Mouse (Mus musculus): ENCODE results near the gene Wfikkn1.

Gene Wfikkn1

DNA sequence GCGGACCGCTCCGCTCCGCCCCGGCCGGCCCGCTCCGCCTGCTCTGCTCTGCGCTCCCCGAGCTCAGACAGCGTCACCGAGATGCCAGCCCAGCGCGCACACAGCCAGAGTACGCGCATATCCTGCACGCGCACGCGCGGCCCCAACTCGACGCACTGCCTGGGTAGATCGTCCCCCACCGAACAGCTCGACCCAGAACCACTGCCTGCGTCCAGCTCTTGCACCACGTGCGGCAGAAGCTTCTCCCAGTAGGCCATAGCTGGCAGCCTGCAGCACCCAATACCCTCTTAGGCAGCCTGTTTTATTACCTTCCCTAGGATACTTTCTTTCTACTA, 43.6 kb downstream of the Wfikkn1 start, which contains the start of gene Rhbdl1:
Gene Rhbdl1 (minus strand): TSS at position 220 of the 335 bp plus-strand sequence.
- DNase-seq (ENCODE audit: low spot score in 2 of 2) = peak; percentile 82 to 83

DNA sequence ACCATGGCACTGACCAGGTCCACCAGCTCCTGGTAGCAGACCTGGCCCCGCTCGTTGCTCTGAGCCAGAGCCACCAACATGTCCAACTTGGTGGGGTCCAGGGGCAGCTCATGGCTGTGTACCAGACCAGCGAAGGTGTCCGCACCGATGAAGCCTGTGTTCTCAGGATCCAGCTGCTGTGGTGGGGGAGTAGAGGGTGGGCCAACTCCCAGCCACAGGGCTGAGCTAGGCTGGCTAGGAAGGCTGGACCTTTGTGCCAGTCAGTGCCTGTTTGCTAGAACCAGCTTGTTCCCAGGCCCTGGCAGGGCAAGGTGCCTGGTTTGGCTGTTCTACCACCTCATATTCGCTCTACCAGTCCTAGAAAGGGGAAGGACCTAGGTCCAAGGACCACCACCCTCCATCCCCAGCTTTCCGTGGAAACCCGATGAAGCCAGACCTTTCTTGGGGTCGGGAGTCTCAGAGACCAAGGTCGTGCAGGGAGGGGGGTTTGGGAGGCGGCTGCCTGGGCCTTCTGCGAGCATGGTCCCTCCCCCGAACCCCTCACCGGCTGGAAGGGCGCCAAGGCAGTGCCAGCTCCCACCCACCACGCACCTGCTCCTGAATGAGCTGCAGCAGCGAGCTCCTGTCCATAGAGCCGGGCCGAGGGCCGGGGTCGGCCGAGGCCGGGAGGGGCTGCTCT, 44.1 kb downstream of the Wfikkn1 start:
- no peak for DNase-seq (ENCODE audit: low spot score in 2 of 2)

DNA sequence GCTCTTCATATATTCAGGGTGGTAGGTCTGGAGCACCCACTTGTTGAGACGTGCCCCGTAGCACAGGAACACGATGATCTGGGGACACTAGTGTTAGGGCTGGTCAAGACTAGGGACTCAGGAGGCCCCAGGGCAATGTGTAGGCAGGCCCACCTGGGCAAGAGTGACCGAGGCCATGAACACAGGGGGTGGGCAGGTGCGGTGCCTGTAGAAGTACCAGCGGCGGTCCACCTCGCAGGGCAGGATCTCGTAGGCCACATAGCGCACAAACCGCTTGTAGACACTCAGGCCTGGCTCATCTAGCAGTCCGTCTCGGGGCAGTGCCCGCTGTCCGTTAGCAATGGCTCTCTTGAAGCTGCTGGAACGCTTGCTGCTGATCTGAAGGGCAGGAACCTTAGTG, 44.8 kb downstream of the Wfikkn1 start:
- DNase-seq (ENCODE audit: low spot score in 2 of 2) = no peak

DNA sequence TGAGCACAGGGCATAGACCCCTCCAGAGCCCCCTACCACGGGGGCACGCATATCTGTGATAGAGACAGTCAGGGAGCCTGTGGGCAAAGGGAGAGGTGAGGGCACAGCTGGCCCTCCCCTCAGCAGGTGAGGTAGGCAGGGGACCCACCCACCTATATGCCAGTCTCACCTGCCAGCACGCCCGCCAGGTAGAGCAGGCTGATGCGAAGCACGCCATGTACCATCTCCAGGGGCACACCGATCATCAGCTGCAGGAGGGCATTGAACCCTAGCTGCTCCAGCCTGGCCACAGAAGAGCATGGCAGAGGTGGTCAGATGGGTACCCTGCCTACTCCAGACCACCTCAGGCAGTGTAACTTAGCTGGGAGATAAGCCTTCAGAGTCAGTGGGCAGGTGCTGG, 45.4 kb downstream of the Wfikkn1 start:
- DNase-seq (ENCODE audit: low spot score in 2 of 2) = no peak

- DNase-seq (ENCODE audit: low spot score in 2 of 2) = no peak
Observed at GRCm38 (mm10) chr17:25834595-25835222, 45.9 kb downstream of the Wfikkn1 start.

DNA sequence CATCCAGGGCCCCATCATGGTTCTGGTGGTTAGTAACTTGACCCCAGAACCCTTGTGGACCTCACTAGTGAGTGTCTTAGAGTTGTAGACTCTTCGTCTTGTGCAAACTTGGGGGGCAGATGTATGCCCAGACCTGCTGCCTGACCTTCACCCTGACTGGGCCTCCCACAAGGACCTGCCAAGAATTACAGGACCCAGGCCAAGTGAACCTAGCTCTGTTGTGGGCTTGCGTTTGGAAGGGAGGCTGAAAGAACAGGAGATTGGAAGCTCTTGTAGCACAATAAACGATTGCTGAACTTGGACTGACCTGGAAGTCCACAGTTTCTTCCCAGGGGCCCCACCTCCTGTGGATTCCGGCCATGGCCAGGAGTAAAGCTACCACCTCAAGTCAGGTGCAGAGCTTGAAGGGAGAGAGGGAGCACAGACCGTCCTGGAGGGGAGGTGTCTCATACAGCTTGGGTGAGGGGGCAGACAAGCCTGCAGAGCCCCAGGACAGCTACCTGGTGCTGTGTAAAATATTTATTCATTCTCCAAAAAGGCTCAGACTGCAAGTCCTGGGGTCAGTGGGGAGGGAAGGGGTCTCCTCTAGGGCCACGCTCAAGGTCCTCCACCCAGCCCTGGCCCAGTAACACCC, 46.6 kb downstream of the Wfikkn1 start:
- DNase-seq (ENCODE audit: low spot score in 2 of 2) = no peak

DNA sequence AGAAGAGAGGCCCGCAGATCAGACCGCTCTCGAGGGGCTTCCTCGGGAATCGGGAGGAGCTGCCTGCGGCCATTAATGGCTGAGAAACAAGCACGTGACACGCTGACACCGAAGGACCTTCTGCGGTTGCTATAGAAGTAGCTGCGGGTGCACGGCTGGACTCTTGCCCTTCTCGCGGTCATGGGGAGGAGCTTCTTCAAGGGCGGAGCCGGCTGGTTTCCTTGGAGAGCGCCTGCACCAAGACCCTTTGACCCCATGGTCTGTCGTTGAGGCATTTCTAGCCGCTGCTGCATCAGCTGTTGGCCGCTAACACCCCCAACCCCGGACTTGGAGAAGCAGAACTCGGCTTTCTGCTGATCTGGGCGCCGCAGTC, 47.4 kb downstream of the Wfikkn1 start, which contains the start of gene Stub1:
Gene Stub1 (minus strand): TSS at position 114 of the 373 bp plus-strand sequence.
- DNase-seq (ENCODE audit: low spot score in 2 of 2) = peak; percentile 87 to 90

DNA sequence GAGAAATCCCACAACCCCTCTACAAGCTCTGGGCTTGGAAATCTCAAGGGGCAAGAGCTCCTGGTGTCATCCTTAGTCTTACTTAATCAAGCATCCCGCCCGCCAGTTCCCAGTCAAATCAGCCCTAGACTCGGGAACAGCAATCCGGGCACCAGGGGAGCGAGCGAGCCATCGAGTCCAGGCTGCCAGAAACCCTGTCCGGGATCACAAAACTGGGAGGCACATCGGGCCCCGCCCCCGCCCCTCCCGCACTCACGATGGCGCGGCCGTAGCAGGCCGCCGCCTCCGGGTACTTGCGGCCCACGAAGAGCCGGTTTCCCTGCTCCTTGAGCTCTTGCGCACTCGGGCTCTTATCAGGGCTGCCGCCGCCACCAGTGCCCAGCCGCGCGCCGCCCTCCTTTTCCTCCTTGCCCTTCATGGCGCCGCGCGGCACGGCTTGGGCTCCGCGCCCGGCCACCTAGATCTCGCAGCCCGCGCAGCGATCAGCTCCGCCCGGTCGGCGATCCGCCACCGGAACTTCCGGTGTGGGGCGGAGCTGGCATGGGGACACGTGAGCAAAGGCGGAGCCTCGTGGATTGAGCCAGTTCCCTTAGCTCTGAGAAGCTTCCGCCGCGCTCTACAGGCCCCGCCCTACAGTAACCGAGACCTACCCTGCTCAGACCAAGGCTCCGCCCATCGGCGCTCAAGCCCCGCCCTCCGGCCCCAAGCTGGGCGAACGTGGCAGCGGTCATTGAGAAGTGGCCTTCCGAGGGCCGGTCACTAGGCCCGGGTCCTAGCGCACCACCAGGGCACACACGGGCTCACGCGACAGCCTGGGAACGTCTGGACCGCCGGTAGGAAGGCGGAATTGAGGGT, 48.0 kb downstream of the Wfikkn1 start:
- DNase-seq (ENCODE audit: low spot score in 2 of 2) = peak; percentile 98 to 99

GRCm38 (mm10) chr17:25831451-25832281, 49.0 kb downstream of the Wfikkn1 start:
- DNase-seq (ENCODE audit: low spot score in 2 of 2) = no peak

DNA sequence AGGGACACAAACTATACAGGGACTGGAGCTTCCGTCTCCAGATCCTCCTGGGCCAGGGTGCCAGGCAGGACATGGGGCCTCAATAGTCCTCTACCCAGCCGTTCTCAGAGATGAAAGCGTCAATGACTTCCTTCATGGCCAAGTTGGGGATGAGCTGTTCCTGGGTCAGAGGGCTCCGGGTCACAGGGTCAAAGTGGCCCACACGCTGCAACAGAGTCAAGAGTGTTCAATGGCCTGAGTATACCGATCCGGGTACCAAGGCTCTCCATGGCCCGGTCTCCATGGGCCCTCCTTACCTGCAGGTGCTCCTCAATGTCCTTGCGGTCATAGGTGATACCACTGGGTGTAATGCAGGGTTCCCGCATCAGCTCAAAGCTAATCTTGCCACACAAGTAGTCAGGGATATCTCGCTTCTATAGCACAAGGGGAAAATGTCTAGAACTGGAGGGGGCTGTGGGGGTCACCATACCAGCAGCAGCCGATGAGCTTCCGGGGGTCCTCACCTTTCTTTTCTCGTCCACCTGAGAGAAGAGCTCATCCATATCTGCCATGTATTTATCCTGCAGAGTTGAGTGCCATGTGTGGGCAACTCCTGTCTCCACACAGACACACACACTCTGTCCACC, 49.7 kb downstream of the Wfikkn1 start:
- no peak for DNase-seq (ENCODE audit: low spot score in 2 of 2)

DNA sequence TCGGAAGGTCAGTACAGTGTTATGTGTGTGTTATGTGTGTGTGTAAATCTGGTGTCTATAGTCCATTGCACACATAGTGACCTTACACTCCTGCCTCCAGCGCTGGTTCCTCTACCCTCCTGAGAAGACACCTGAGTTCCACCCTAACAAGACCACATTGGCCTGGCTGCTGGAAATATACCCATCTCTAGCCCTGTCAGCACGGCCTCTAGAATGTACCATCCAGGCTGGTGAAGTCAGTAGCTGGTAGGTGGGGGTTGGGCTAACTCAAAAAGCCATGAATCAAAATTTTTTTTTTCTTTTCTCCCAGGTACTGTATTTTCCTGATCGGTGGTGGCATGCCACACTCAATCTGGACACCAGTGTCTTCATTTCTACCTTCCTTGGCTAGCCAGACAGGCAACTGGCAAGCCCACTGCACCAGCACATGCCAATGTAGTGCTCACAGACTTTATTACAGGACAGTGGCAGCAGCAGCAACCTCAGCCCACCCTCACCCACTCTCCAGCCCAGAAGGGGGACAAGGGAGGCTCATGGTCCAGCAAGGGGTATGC, 50.4 kb downstream of the Wfikkn1 start:
- DNase-seq (ENCODE audit: low spot score in 2 of 2) = no peak

GRCm38 (mm10) chr17:25829558-25830017, 51.1 kb downstream of the Wfikkn1 start:
- no peak for DNase-seq (ENCODE audit: low spot score in 2 of 2)

- DNase-seq (ENCODE audit: low spot score in 2 of 2) = peak; percentile 75 to 80
Observed at GRCm38 (mm10) chr17:25828712-25829557, 51.7 kb downstream of the Wfikkn1 start, which contains the start of gene Jmjd8. Gene Jmjd8, plus strand, starts transcription at chr17:25828867.

GRCm38 (mm10) chr17:25828223-25828594, 52.4 kb downstream of the Wfikkn1 start:
- no peak for DNase-seq (ENCODE audit: low spot score in 2 of 2)

Measured in frontal cortex, postnatal 10 days (tissue).